ENCODE assay signal across 14 mouse cellular contexts in genomic region chr5:115850250-115851028, GRCm38 (mm10). TPM values are rescaled to one million over a fixed set of nuclear protein-coding genes. Genes with fewer than 3 reads are reported as not detected.
DNase-seq lines count a peak whose midpoint lies in the region; ATAC-seq and TF ChIP-seq lines count a peak whose summit lies in the region.
"Had no signal": no experiment of that assay in that cellular context is flagged by ENCODE, and none has a peak within 500 bp of the region (broad histone marks: within the 10 kb centered on the region; RNA-seq: fewer than 3 reads in every experiment).

No protein-coding gene starts in this region.

- no peak for TF ChIP-seq CTCF in olfactory bulb, adult 2 months (IDR thresholded peaks at IDR 0.05; ENCODE audit: insufficient read depth, low read depth, low read length)

- H3K4me3 ChIP-seq in kidney, embryonic 16.5 days (ENCODE audit: low read length), result no peak overlapping the region
- no peak overlapping the region for H3K4me3 ChIP-seq in olfactory bulb, adult 2 months (ENCODE audit: insufficient read depth, low read depth, low read length)
- no peak overlapping the region for H3K4me3 ChIP-seq in midbrain, embryonic 16.5 days (ENCODE audit: low read depth, low read length)
- H3K4me3 ChIP-seq: embryonic facial prominence, embryonic 12.5 days; heart, embryonic 10.5 days; midbrain, embryonic 13.5 days had no signal

- H3K36me3 ChIP-seq in kidney, embryonic 16.5 days (ENCODE audit: insufficient read depth, low read length), result peaks cover 34% of the 10 kb centered on the region
- no peaks in the 10 kb centered on the region for H3K36me3 ChIP-seq in midbrain, embryonic 16.5 days (ENCODE audit: control insufficient read depth, insufficient read depth, low read length)

- no peak overlapping the region for H3K27ac ChIP-seq in kidney, embryonic 16.5 days (ENCODE audit: low read length)
- peak overlapping the region; percentile 7; the same call in 1 of the 2 replicates for H3K27ac ChIP-seq in olfactory bulb, adult 2 months (ENCODE audit: insufficient read depth, low read depth, low read length)
- no peak overlapping the region for H3K27ac ChIP-seq in midbrain, embryonic 16.5 days (ENCODE audit: low read length)
- H3K27ac ChIP-seq: embryonic facial prominence, embryonic 12.5 days; heart, embryonic 10.5 days; midbrain, embryonic 13.5 days had no signal

- TF ChIP-seq POLR2A in olfactory bulb, adult 2 months (IDR thresholded peaks at IDR 0.05; ENCODE audit: insufficient read depth, low read depth, low read length), result no peak

- 67% methylated on average over 17 of the region's 17 CpGs for WGBS in kidney, embryonic 16.5 days
- 73% methylated on average over 17 of the region's 17 CpGs for WGBS in olfactory bulb, adult 2 months
- 92% methylated on average over 17 of the region's 17 CpGs for WGBS in midbrain, embryonic 16.5 days

- no peak overlapping the region for H3K4me2 ChIP-seq in kidney, embryonic 16.5 days (replicated peaks; ENCODE audit: low read depth, low read length)
- no peak overlapping the region for H3K4me2 ChIP-seq in midbrain, embryonic 16.5 days (ENCODE audit: low read length)
- H3K4me2 ChIP-seq: embryonic facial prominence, embryonic 12.5 days; midbrain, embryonic 13.5 days had no signal

- peak; percentile 64 to 74 for DNase-seq in kidney, adult 8-10 months
- DNase-seq in fibroblast of lung, adult 2 months (ENCODE audit: low read depth), result peak; percentile 76
- DNase-seq in kidney, postnatal 25 days, result peak; percentile 61 to 81
- no peak for DNase-seq in Muller cell, postnatal 12 days (ENCODE audit: inconsistent ontology term)
- DNase-seq: adrenal gland, adult 2 months; cerebellum, adult 9-11 months; retina, postnatal 1 day had no signal

- no peak for ATAC-seq in kidney, embryonic 16.5 days (ENCODE audit: low FRiP score, low TSS enrichment)
- no peak for ATAC-seq in midbrain, embryonic 16.5 days
- ATAC-seq: forebrain, embryonic 16.5 days; midbrain, embryonic 13.5 days had no signal

- H3K9me3 ChIP-seq in kidney, embryonic 16.5 days (ENCODE audit: low read length), result no peaks in the 10 kb centered on the region
- no peaks in the 10 kb centered on the region for H3K9me3 ChIP-seq in midbrain, embryonic 16.5 days (replicated peaks; ENCODE audit: control insufficient read depth, low read length, poor library complexity, severe bottlenecking)
- H3K9me3 ChIP-seq: embryonic facial prominence, embryonic 12.5 days; heart, embryonic 10.5 days; midbrain, embryonic 13.5 days had no signal

- H3K4me1 ChIP-seq in kidney, embryonic 16.5 days (ENCODE audit: insufficient read depth, low read length), result peaks cover 17% of the 10 kb centered on the region
- peaks cover 48% of the 10 kb centered on the region for H3K4me1 ChIP-seq in olfactory bulb, adult 2 months (ENCODE audit: control insufficient read depth, insufficient read depth, low read length)
- H3K4me1 ChIP-seq in midbrain, embryonic 16.5 days (ENCODE audit: control insufficient read depth, insufficient read depth, low read length), result peaks cover 2% of the 10 kb centered on the region; the same call in 1 of the 2 replicates

- no peaks in the 10 kb centered on the region for H3K27me3 ChIP-seq in kidney, embryonic 16.5 days (ENCODE audit: insufficient read depth, low read length)
- H3K27me3 ChIP-seq in midbrain, embryonic 16.5 days (ENCODE audit: control insufficient read depth, insufficient read depth, low read depth, low read length), result no peaks in the 10 kb centered on the region
- H3K27me3 ChIP-seq: embryonic facial prominence, embryonic 12.5 days; midbrain, embryonic 13.5 days had no signal

- H3K9ac ChIP-seq in kidney, embryonic 16.5 days (replicated peaks; ENCODE audit: low read length), result no peak overlapping the region
- H3K9ac ChIP-seq in midbrain, embryonic 16.5 days (ENCODE audit: low read depth, low read length), result no peak overlapping the region
- H3K9ac ChIP-seq: embryonic facial prominence, embryonic 12.5 days; midbrain, embryonic 13.5 days had no signal

RNA-seq across cellular contexts. Expression of gene Cit, which starts 5.4 kb away (rescaled TPM):
- 30.4 and 36.6 TPM in 2 replicates for polyA plus RNA-seq in kidney, embryonic 16.5 days (2015; fragmentation: Nextera tagmentation; extraction: Ambion mirVana)
- not detected in 2 replicates for polyA plus RNA-seq in olfactory bulb, adult 2 months (2012; ENCODE audit: insufficient read depth, insufficient read length, low replicate concordance, missing spikeins)
- 28.3 and 30.7 TPM in 2 replicates for polyA plus RNA-seq in midbrain, embryonic 16.5 days (2015; fragmentation: Nextera tagmentation; extraction: Ambion mirVana)
